Mouse (Mus musculus) intestine, postnatal 0 days (tissue): ENCODE data around the gene Mndal. TPM values are rescaled to one million over a fixed set of nuclear protein-coding genes. Genes with fewer than 3 reads are reported as not detected.
"Not testable (repeated sequence)": the region's sequence is repeated elsewhere in the genome, so short reads cannot be mapped to it uniquely, and the experiment has no call there.

Experiments
- ATAC-seq: fragments of 200-750 bp; cut with Nextera tagmentation; 2 replicates; pipeline ENCODE4 v1.8.0; 2017; ENCODE audit warnings: mild to moderate bottlenecking, moderate TSS enrichment, moderate library complexity
- H3K27ac ChIP-seq: fragments of 300-500 bp; sonication (generic); 2 replicates; pipeline ENCODE4 v1.5.1; 2014; ENCODE audit warnings: mild to moderate bottlenecking, low read depth, low read length, moderate library complexity
- H3K27me3 ChIP-seq: fragments of 300-500 bp; sonication (generic); replicated peaks from 2 replicates; pipeline ENCODE4 v1.6.1; 2014; ENCODE audit warnings: low read length, mixed read lengths; ENCODE audit not compliant: control insufficient read depth, insufficient read depth
- H3K36me3 ChIP-seq: fragments of 300-500 bp; sonication (generic); 2 replicates; pipeline ENCODE4 v1.6.1; 2014; ENCODE audit warnings: mild to moderate bottlenecking, moderate library complexity; ENCODE audit not compliant: control insufficient read depth, insufficient read depth
- H3K4me1 ChIP-seq: fragments of 300-500 bp; sonication (generic); replicated peaks from 2 replicates; pipeline ENCODE4 v1.6.1; 2014; ENCODE audit warnings: antibody characterized with exemption, low read length, mixed read lengths; ENCODE audit not compliant: control insufficient read depth, insufficient read depth
- H3K4me2 ChIP-seq: fragments of 300-500 bp; sonication (generic); replicated peaks from 2 replicates; pipeline ENCODE4 v1.6.1; 2014; ENCODE audit warnings: low read depth, mild to moderate bottlenecking, moderate library complexity
- H3K4me3 ChIP-seq: fragments of 300-500 bp; sonication (generic); 2 replicates; pipeline ENCODE4 v1.5.1; 2014; ENCODE audit warnings: low read depth, low read length
- H3K9ac ChIP-seq: fragments of 300-500 bp; sonication (generic); 2 replicates; pipeline ENCODE4 v1.6.1; 2014; ENCODE audit warnings: mild to moderate bottlenecking, low read depth, low read length
- H3K9me3 ChIP-seq: fragments of 300-500 bp; sonication (generic); 2 replicates; pipeline ENCODE4 v1.6.1; 2016; ENCODE audit warnings: mixed run types; ENCODE audit not compliant: control insufficient read depth
- WGBS: fragments of 180-500 bp; shearing (Covaris S2); extraction: QIAGEN DNeasy Blood & Tissue Kit; methylation state at CpG from one replicate; pipeline ENCODE4 v1.1.7; 2014; 5-methylcytosine and 5-hydroxymethylcytosine counted together
- polyA plus RNA-seq: library from polyadenylated mRNA; unstranded; fragments of >200 nt; fragmentation: Nextera tagmentation; extraction: Ambion mirVana; gene quantifications from 2 replicates; pipeline ENCODE4 v1.2.1, GENCODE M21; 2015

Gene Mndal
- polyA plus RNA-seq, 1 experiment from 2014 or later: 4.3 TPM

GRCm38 (mm10) chr1:173802689-173803281 lies 139.5 kb downstream of the Mndal start:
- H3K27ac ChIP-seq, ATAC-seq: not testable (repeated sequence)

DNA sequence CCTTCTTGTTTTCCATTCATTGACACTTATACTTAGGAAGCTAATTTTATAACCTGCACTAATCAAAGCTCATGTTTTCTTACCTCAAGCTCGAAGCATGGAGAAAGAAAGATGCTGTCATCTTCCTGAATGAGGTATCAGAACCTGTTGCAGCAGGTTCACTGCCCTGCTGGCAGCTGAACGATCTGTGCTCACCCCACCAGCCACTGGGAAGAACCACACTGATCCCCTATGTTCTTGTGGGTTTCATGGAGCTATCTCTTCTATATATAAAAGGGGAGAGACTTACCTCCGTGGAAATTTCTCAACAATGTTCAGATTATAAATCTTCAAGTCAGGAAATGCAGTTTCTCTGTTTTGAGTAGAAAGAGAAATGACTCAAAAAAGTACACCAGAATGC lies 140.1 kb downstream of the Mndal start:
- H3K4me2 ChIP-seq, H3K27me3 ChIP-seq, H3K4me1 ChIP-seq, H3K36me3 ChIP-seq, H3K27ac ChIP-seq, H3K9me3 ChIP-seq, ATAC-seq, H3K9ac ChIP-seq, H3K4me3 ChIP-seq: not testable (repeated sequence)
- WGBS: 49% methylated on average over 3 of the region's 3 CpGs

More at GRCm38 (mm10) chr1:173802689-173803281, 139.5 kb downstream of the Mndal start:
- WGBS: 44% methylated on average over 2 of the region's 2 CpGs
- H3K27me3 ChIP-seq, H3K4me3 ChIP-seq, H3K9ac ChIP-seq, H3K4me2 ChIP-seq, H3K36me3 ChIP-seq, H3K9me3 ChIP-seq, H3K4me1 ChIP-seq: not testable (repeated sequence)

- not testable (repeated sequence) for H3K9ac ChIP-seq, H3K27ac ChIP-seq, H3K4me2 ChIP-seq, H3K9me3 ChIP-seq, ATAC-seq, H3K4me1 ChIP-seq, H3K36me3 ChIP-seq, H3K27me3 ChIP-seq, H3K4me3 ChIP-seq
- 79% methylated on average over 2 of the region's 2 CpGs for WGBS
Observed at GRCm38 (mm10) chr1:173801791-173802190, 140.5 kb downstream of the Mndal start.

Other genes starting within 250 kb of the Mndal start
- 1.1 and 1.4 TPM in 2 replicates for gene Ifi207, start 200.7 kb downstream of the Mndal start, polyA plus RNA-seq
- 3.2 and 3.6 TPM in 2 replicates for gene Ifi204, start 175.5 kb downstream of the Mndal start, polyA plus RNA-seq
- gene Ifi211, start 29.4 kb downstream of the Mndal start, polyA plus RNA-seq: 1.3 and 1.6 TPM in 2 replicates
- gene Ifi203, start 181 bp upstream of the Mndal start, polyA plus RNA-seq: 3.7 and 5.9 TPM in 2 replicates
- not detected in 2 replicates for gene Ifi202b, start 40.3 kb upstream of the Mndal start, polyA plus RNA-seq
- gene Ifi205, start 89.3 kb upstream of the Mndal start, polyA plus RNA-seq: 1.7 and 1.9 TPM in 2 replicates
- gene Olfr433, start 98.2 kb upstream of the Mndal start, polyA plus RNA-seq: not detected in 2 replicates
- gene Olfr432, start 106.7 kb upstream of the Mndal start, polyA plus RNA-seq: not detected in 2 replicates
- not detected in 2 replicates for gene Olfr430, start 124.1 kb upstream of the Mndal start, polyA plus RNA-seq
- not detected in 2 replicates for gene Olfr429, start 141.8 kb upstream of the Mndal start, polyA plus RNA-seq
- not detected in 2 replicates for gene Olfr427, start 154.4 kb upstream of the Mndal start, polyA plus RNA-seq
- gene Olfr231, start 178.7 kb upstream of the Mndal start, polyA plus RNA-seq: not detected in 2 replicates
- gene Olfr424, start 189.0 kb upstream of the Mndal start, polyA plus RNA-seq: not detected in 2 replicates
- not detected in 2 replicates for gene Olfr420, start 213.1 kb upstream of the Mndal start, polyA plus RNA-seq
- 0.04 TPM in 1 of 2 replicates, not detected in the other for gene Spta1, start 230.3 kb upstream of the Mndal start, polyA plus RNA-seq